Mouse (Mus musculus) lung, postnatal 36 days (tissue): ENCODE measurements at regions not wholly inside any gene's neighbourhood (a gene's known extent, or its start where the extent isn't known, plus 50 kb on each side); places are given as distances from the start of the nearest gene placed in this dataset.

Source experiments
- DNase-seq: peaks from one replicate; pipeline ENCODE4 v3.0.0; 2022; ENCODE audit warnings: mixed read lengths

GRCm38 (mm10) chr7:82921722-82922121 lies 54.6 kb downstream of the Mex3b start:
- DNase-seq = no peak

DNA sequence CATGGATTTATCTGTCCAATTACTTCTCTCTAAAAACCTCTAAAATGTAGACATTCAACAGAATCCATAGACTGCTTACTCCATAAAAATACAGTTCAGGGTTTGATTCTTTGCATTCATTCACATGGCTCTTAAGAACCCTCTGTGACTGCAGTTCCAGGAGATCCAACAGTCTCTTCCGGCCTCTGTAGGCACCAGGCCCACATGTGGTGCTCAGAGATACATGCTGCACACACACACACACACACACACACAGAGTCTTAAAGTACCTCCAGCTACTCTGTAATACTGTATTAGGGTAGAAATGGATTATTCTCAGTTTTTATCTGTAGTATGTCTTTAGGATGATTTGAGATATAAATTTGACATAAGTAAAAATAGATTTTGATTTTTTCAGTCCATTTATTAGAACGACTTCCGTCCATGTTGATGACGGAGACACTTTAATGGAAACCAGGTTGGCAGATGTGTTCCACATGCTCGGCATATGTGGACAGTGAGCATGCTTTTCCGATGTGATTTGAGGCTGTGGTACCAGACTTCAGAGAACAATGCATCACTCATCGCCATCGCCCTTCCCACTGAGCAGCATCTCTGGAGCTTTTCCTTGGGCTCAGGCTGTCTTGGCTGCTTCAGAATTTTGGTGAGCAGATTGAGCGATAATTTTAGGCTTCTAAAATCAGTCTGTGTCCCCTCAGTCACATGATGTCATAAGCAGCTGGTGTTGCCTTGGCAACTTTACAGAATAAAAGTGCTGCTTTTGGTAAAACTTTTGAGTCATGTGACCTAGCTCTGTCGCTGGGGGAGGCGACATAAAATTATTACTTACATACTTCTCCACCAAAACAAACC lies 56.3 kb downstream of the Mex3b start:
- DNase-seq = no peak

DNA sequence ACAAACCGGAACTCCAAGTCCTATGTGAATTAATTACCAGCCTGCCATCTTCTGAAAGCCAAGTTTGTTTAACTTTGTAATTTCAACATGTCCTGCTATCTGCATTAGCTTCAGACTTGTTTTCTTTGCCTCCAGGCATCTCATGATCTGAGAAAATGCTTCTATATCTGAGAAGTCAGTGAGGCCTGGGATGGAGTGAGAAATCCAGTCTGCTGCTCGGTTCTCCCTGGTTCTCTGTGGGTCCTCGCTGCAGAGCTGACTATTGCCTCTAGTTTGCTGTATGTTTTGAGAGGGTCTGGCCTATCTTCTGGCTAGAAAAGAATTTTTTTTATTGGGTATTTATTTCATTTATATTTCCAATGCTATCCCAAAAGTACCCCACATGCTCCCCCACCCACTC lies 57.0 kb downstream of the Mex3b start:
- no peak for DNase-seq

DNA sequence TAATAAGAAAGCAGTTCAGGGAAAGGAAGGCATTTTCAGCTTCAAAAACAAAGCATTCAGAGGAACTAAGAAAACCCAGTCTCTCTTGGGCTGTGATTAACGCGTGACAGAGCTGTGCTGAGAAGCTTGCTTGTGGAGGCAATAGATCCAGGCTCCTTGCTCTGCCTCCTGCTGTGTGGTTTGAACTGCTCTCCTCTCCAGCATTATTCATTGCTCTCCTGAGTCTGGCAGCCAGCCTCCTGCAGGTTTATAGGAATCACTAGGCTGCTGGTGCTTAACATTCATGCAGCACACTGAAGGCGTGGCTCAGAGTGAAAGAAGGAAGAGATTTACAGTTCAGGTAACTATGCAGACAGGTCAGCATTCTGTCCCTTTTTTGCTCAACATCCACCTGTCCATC lies 71.2 kb downstream of the Mex3b start:
- DNase-seq = no peak

DNA sequence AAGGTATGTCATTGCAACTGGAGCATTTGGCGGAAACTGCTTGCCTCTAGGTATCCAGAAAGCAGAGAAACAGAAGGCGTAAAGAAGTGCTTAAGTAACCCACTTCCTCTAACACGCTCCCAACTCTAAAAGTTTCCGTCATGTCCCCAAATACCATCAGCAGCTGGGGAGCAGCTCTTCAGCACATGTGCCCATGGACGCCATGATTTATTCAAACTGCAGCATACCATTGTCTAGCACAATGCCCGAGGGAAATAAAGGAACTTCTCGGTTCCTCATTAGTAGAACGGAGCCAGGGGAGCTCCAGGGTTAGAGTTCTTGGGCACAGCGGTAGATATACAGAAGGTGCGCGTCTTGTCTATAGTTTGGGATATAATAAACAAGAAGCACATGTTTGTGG lies 72.4 kb downstream of the Mex3b start:
- no peak for DNase-seq

- no peak for DNase-seq
Measured at GRCm38 (mm10) chr7:82943376-82943775, 76.2 kb downstream of the Mex3b start.

- DNase-seq = no peak
Measured at GRCm38 (mm10) chr7:82943797-82944196, 76.7 kb downstream of the Mex3b start.

DNA sequence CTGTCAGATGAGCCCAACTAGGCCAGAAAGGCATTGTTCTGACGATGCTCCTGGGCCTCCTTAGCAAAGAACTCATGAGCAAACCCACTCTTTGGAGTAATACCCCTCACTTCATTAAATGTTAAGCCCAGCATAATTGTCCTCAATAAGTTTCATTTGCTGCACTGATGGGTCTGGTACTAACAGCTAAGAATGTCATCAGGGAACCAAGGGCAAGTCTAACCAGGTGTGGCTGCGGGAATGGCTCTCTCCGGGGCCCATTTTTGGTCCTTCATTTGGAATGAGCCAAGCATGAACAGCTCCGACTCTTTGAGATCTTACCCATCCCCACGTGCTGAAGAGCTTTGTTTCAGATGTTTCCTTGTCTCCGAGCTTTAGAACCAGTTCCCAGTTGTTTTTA lies 82.2 kb downstream of the Mex3b start:
- DNase-seq = no peak

GRCm38 (mm10) chr7:82957208-82957977 lies 90.3 kb downstream of the Mex3b start:
- DNase-seq = no peak

DNA sequence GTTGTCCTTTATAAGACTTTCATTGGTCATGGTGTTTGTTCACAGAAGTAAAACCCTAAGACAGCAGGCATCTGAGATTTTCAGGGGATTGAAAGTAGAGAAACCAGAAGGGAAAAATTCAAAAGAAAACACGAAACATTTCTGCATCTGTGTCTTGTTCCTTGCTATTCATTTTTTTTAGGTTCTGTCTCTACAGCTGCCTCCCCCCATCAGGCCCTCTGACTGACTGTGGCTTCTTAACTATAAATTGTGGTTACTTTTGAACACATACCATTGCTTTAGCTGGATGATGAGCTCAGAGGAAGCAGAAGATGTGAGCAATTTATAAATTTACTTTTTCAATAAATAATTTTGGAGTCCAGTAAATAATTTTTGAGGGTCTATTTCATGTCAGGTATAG lies 103.5 kb downstream of the Mex3b start:
- no peak for DNase-seq

GRCm38 (mm10) chr7:82971244-82971643 lies 104.1 kb downstream of the Mex3b start:
- DNase-seq = no peak

- no peak for DNase-seq
Measured at GRCm38 (mm10) chr7:82972214-82973006, 105.3 kb downstream of the Mex3b start.

DNA sequence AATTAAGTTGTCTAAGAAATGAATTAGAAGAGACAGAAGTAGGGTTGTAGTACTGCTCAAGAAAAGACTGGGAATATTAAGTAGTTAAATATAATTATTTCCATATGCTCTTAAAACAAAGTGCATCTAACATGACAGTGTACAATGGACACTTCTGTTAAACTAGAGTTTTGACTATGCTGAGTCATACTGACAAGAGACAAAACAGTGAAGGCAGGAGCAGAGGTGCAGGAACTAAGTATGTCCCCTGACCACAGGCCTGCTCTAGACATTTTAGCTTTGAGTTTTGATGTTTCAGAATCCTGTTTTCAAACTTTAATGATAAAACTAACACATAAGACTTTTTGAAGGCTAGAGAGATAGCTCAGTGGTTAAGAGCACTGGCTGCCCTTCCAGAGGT lies 123.6 kb downstream of the Mex3b start:
- no peak for DNase-seq

- no peak for DNase-seq
Measured at GRCm38 (mm10) chr7:82993136-82993535, 126.0 kb downstream of the Mex3b start.

- no peak for DNase-seq
Measured at GRCm38 (mm10) chr7:82998848-82999247, 131.7 kb downstream of the Mex3b start.

- no peak for DNase-seq
Measured at GRCm38 (mm10) chr7:83007540-83007939, 140.4 kb downstream of the Mex3b start.

GRCm38 (mm10) chr7:83012145-83012544 lies 145.0 kb downstream of the Mex3b start:
- no peak for DNase-seq

GRCm38 (mm10) chr7:83014725-83015690 lies 147.9 kb downstream of the Mex3b start:
- no peak for DNase-seq

DNA sequence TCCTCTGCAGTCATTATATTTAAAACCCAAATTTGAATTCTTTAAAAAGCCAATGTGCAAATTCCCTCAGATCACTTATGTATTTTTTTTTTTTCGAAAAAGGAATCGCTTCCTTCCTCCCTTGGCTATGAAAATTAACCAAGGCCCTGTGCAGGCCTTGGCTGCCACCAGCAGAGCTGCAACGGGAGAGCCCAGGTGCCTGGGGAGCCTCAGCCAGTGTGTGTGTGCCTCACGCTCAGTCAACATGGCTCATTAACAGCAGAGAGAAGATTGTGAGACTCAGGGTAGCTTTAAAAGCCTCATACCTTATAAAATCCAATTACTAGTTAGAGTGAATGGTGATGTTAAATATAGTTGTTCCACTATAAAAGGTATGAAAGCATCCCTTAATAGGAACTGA lies 148.6 kb downstream of the Mex3b start:
- DNase-seq = no peak

DNA sequence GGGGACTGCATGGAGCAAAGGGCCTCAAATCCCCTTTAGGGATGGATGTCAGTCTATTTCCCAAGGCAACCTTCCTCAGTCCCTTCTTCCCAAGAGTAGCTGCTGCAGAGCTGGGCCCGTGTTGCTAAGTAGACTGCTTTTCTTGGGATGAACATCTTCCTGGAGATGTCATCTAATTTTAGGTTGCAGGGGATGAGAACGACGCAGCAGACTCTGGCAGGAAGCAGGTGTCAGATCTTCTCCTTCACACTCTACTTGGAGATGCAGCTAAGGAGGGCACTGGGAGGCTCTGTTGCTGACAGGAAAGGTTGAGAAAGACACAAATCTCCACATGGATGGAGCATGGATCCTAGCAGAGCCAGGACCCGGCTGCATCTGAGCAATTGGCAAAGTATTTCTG lies 149.4 kb downstream of the Mex3b start:
- no peak for DNase-seq

DNA sequence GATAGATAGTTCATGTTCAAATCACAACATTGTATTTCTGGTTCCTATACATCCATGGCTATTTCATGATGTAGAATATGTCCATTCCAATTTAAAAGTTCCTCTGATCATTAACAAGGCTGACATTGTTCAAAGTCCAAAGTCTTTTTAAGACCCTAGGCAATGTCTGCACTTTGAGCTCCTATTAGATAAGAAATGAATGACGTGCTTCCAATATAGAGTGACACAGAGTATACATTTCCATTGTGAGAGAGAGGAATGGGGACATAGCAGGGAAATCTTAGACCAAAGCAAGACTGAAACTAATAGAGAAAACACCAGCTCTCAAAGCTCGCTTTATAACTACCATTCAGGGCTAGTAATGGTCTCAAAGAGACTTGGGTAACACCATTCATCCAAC lies 153.5 kb downstream of the Mex3b start:
- no peak for DNase-seq

DNA sequence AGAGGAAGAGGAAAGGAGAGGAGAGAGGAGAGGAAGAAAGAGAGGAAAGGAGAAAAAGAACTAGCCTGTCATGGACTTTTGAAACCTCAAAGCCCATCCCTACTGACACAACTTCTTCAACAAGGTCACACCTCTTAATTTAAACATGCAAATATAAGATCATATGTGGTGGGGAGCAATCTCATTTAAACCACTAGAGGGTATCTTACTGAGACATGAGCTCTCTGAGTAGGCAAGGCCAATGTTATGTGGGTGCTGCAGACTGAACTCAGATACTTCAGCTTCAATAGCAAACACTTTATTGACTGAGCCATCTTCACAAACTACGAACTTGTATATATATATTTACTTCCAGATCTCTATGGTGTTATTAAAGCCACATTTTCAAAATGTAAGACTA lies 156.9 kb downstream of the Mex3b start:
- no peak for DNase-seq
